Comparison of ENCODE assay signal across 8 mouse cellular contexts in genomic region chr19:3768697-3769383, GRCm38 (mm10). TPM values are rescaled to one million over a fixed set of nuclear protein-coding genes. Genes with fewer than 3 reads are reported as not detected.
DNase-seq lines count a peak whose midpoint lies in the region; TF ChIP-seq lines count a peak whose summit lies in the region.

No protein-coding gene starts in this region.

- H3K9me3 ChIP-seq in embryonic facial prominence, embryonic 10.5 days: no peaks in the 10 kb centered on the region

- TF ChIP-seq POLR2A in heart, adult 2 months (IDR thresholded peaks at IDR 0.05; ENCODE audit: insufficient read depth, low read depth, low read length): peak; percentile 59
- no peak for TF ChIP-seq POLR2A in kidney, adult 2 months (IDR thresholded peaks at IDR 0.05; ENCODE audit: low read depth, low read length)
- TF ChIP-seq POLR2A in liver, adult 2 months (IDR thresholded peaks at IDR 0.05; ENCODE audit: extremely low read depth, insufficient read depth, low read length): 0 out of 2 replicates have a peak, but pooled peaks have one; percentile 27

- peaks cover 19% of the 10 kb centered on the region for H3K4me1 ChIP-seq in embryonic facial prominence, embryonic 10.5 days
- peaks cover 9% of the 10 kb centered on the region for H3K4me1 ChIP-seq in heart, adult 2 months (ENCODE audit: control insufficient read depth, insufficient read depth, low read length)
- H3K4me1 ChIP-seq in kidney, adult 2 months (ENCODE audit: control insufficient read depth, insufficient read depth, low read length): peaks cover 15% of the 10 kb centered on the region
- peaks cover 18% of the 10 kb centered on the region for H3K4me1 ChIP-seq in liver, adult 2 months (ENCODE audit: control insufficient read depth, insufficient read depth, low read length)

- intact Hi-C loops in heart, adult 2 months (cut with DNase I): loop anchor here (2.0 to 5.0 kb wide), 2 partner anchors 144 to 447 kb away; partner anchors contain the start of genes Cpt1a and Ndufs8

- peak; percentile 88 for DNase-seq in 416B (ENCODE audit: low read depth)
- DNase-seq in adrenal gland, postnatal 25 days: peak; percentile 94
- DNase-seq in embryonic facial prominence, embryonic 10.5 days (ENCODE audit: low spot score): peak; percentile 95
- DNase-seq in heart, adult 2 months: peak; percentile 96 to 97
- peak; percentile 97 for DNase-seq in kidney, adult 2 months
- DNase-seq in liver, adult 2 months (ENCODE audit: extremely low read depth, low read depth, low spot score): peak; percentile 79
- peak; percentile 70 to 88 for DNase-seq in monocyte, adult 2 months (ENCODE audit: low read depth in 1 of 2, low spot score in 2 of 2)
- peak; percentile 94 to 98 for DNase-seq in spleen, postnatal 4 days (ENCODE audit: low spot score in 2 of 2)

- peak overlapping the region; percentile 100 for H3K27ac ChIP-seq in embryonic facial prominence, embryonic 10.5 days (replicated peaks)
- H3K27ac ChIP-seq in heart, adult 2 months: peak overlapping the region; percentile 99
- peak overlapping the region; percentile 98 for H3K27ac ChIP-seq in kidney, adult 2 months (ENCODE audit: insufficient read depth, low read depth, low read length)
- peak overlapping the region; percentile 100 for H3K27ac ChIP-seq in liver, adult 2 months (replicated peaks; ENCODE audit: insufficient read depth, low read depth, low read length)

- no peaks in the 10 kb centered on the region for H3K27me3 ChIP-seq in embryonic facial prominence, embryonic 10.5 days (replicated peaks; ENCODE audit: low read depth, poor library complexity, severe bottlenecking)
- H3K27me3 ChIP-seq in heart, adult 2 months (ENCODE audit: control insufficient read depth, insufficient read depth, low read length): no peaks in the 10 kb centered on the region
- H3K27me3 ChIP-seq in kidney, adult 2 months (replicated peaks; ENCODE audit: control insufficient read depth, insufficient read depth, low read length): no peaks in the 10 kb centered on the region
- H3K27me3 ChIP-seq in liver, adult 2 months (ENCODE audit: control insufficient read depth, insufficient read depth, low read length): no peaks in the 10 kb centered on the region

- TF ChIP-seq EP300 in heart, adult 2 months (IDR thresholded peaks at IDR 0.05; ENCODE audit: insufficient read depth, low read depth, low read length): no peak

- 2% methylated on average over 60 of the region's 60 CpGs for WGBS in embryonic facial prominence, embryonic 10.5 days
- under 1% methylated on average over 59 of the region's 60 CpGs for WGBS in heart, adult 2 months
- WGBS in kidney, adult 2 months: 1% methylated on average over 55 of the region's 60 CpGs
- WGBS in liver, adult 2 months: under 1% methylated on average over 58 of the region's 60 CpGs

- peak; percentile 85 for TF ChIP-seq CTCF in heart, adult 2 months (IDR thresholded peaks at IDR 0.05)
- peak; percentile 50 for TF ChIP-seq CTCF in kidney, adult 2 months (conservative IDR thresholded peaks at IDR 0.05; ENCODE audit: insufficient read depth, insufficient read length, low read depth, low read length)
- TF ChIP-seq CTCF in liver, adult 2 months (IDR thresholded peaks at IDR 0.05; ENCODE audit: low read depth, low read length): peak; percentile 63

- peak overlapping the region; percentile 99 for H3K9ac ChIP-seq in heart, adult 2 months (ENCODE audit: low read depth, low read length)
- H3K9ac ChIP-seq in liver, adult 2 months (ENCODE audit: low read depth, low read length): peak overlapping the region; percentile 100

- no peaks in the 10 kb centered on the region; the same call in 1 of the 2 replicates for H3K79me2 ChIP-seq in heart, adult 2 months (replicated peaks; ENCODE audit: control insufficient read depth, insufficient read depth, low read length)
- peaks cover 16% of the 10 kb centered on the region; the same call in 1 of the 2 replicates for H3K79me2 ChIP-seq in liver, adult 2 months (ENCODE audit: control insufficient read depth, insufficient read depth, low read length)

- H3K36me3 ChIP-seq in embryonic facial prominence, embryonic 10.5 days (replicated peaks): peaks cover 17% of the 10 kb centered on the region
- peaks cover 3% of the 10 kb centered on the region for H3K36me3 ChIP-seq in heart, adult 2 months (ENCODE audit: control insufficient read depth, insufficient read depth, low read length)
- no peaks in the 10 kb centered on the region for H3K36me3 ChIP-seq in kidney, adult 2 months (ENCODE audit: control insufficient read depth, insufficient read depth, low read length)
- no peaks in the 10 kb centered on the region for H3K36me3 ChIP-seq in liver, adult 2 months (ENCODE audit: control insufficient read depth, insufficient read depth, low read length)

- peak overlapping the region; percentile 99 for H3K4me3 ChIP-seq in embryonic facial prominence, embryonic 10.5 days
- H3K4me3 ChIP-seq in heart, adult 2 months: peak overlapping the region; percentile 99
- H3K4me3 ChIP-seq in kidney, adult 2 months (ENCODE audit: insufficient read depth, low read depth, low read length): peak overlapping the region; percentile 60
- H3K4me3 ChIP-seq in liver, adult 2 months (ENCODE audit: insufficient read depth, low read depth, low read length): peak overlapping the region; percentile 85

RNA-seq across cellular contexts. Expression of gene Kmt5b, which starts 1.6 kb away (rescaled TPM):
- total RNA-seq in adrenal gland, postnatal 25 days (2021): 72.1 and 75.9 TPM in 2 replicates
- polyA plus RNA-seq in embryonic facial prominence, embryonic 10.5 days (2016; fragmentation: Nextera tagmentation; extraction: Ambion mirVana): 29.4 and 31.2 TPM in 2 replicates
- total RNA-seq in heart, adult 2 months (2021): 10 to 100 TPM; 27.9 to 30.6 TPM
- polyA plus RNA-seq in heart, adult 2 months (2012; rRNA removed): 9.3 and 13.7 TPM in 2 replicates
- polyA plus RNA-seq in kidney, adult 2 months (2012; rRNA removed): 12.6 and 12.9 TPM in 2 replicates
- 25.4 and 30.4 TPM in 2 replicates for total RNA-seq in liver, adult 2 months (2014; rRNA removed)
- polyA plus RNA-seq in liver, adult 2 months (2012; rRNA removed): 5.6 and 6.7 TPM in 2 replicates

Comparison
In these comparisons a context has a peak if more than half of its experiments do, and no peak if none do; other contexts are left out.
1. Peak in every context shown above with its lines: DNase-seq, H3K4me3 ChIP-seq and H3K27ac ChIP-seq.